Mouse (Mus musculus): ENCODE measurements around the gene Unc119b.
"Not testable (repeated sequence)": the region's sequence is repeated elsewhere in the genome, so short reads cannot be mapped to it uniquely, and the experiment has no call there.

Unc119b gene

DNA sequence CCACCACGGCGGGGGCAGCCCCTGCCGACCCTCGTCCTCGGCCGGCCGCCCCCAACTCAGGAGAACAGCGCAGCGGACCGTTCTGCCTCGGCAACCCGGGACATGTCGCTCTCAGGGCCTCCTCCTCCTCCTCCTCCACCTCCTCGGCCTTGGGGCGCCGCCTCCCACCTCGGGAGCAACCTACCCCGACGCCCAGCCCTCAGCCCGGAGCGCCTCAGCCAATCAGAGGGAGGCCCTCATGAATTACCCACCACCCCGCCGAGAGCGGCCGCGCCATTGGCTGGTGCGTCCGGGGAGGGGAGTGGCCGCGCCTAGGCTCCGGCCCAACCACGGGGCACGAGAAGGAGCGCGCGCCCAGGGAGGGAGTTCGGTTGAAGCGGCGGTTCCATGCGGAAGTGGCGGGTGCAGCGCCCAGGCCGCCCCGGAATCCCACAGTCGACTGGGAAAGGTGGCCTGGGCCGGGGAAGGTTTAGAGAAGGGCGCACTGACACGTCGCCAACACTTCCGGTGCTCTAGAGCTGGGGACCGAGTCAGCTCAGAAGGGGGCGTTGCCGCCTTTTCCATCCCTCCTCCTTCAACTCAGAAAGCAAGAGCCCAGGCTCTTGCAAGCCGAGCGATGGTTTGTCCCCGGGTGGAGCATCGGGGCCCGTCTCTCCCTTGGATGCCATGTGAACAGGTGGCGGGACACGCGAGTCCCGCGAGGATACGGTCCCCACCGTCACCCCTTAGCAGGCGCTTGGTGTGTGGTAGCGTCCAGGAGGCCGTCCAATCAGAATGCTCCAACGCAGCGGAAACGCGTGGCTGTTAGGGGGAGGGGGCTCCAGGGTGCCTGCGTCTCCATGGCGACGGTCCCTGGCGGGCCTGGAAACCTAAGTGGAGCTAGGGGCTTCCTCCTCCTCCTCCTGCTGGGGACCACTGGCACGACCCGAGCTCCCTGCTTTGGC lies 23.5 kb upstream of the Unc119b start, which contains the start of gene Mlec:
TSS of gene Mlec (minus strand) at position 140 of the 944 bp plus-strand sequence.
- DNase-seq (ENCODE audit: low spot score in 2 of 2) = peak; percentile 99

DNA sequence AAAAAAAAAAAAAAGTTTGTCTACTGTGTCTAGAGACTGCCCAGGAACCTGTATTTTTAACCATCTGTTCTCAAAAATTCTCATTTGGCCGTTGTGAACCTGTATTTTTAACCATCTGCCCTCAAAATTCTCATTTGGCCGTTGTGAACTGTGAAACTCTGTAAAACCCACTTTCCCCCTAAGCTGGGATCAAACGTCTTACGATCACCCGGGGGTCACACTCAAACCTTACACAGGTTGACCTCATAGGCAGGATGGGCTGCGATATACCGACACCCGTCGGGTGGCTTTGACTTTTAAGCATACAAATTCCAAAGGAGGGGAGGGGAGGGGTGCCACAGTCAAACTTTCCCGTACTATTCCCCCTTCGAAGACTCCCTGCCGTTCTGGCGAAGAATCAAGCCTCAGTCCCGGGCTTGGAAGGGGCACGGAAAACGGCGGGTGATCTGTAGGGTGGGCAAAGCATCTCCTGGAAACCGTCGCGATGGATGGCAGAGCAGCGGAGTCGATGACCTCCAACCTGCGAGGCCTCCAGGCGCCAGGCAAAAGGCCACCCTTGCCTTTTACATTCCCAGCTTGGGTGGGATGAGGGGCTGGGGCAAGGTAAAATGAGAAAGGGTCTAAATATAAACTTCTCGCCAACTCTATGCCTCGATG lies 22.3 kb upstream of the Unc119b start:
- DNase-seq (ENCODE audit: low spot score in 2 of 2) = peak in 1 of 2 experiments; percentile 71

DNA sequence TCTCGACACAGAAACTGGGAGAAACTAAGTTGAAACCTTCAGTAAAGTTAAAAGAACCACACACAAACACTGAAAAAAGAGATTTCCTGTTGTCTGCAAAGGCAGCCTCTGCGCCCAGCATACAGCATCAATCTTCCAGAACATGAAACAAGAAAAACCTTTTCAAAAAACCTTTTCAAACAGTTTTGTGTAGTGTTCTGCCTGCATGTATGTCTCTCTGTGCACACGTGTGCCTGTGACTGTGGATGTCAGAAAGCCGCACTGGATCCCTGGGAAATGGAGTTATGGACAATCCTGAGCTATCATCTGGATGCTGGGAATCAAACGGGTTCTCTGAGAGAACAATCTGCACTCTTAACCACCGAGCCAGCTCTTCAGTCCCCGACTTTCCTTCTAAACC lies 21.6 kb upstream of the Unc119b start:
- no peak for DNase-seq (ENCODE audit: low spot score in 2 of 2)

DNA sequence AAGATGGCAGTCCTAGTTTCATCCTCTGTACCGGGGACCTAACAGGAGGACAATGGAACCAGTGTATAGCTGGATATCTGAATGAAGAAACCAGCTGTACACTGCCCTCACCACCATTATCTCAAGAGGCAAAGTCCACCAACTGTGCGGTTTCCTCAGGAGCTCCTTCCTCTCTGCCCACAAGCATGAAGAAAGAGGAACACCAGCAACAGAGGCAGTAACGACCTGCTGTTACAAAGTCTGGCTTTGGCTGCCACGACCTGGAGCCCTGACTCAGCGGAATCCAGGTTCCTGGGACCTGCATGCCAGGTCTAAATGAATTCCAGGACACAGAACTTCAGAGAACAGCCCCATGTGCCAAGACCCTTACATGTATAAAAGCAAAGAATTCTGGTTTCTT lies 21.1 kb upstream of the Unc119b start:
- DNase-seq (ENCODE audit: low spot score in 2 of 2) = peak; percentile 40 to 76

DNA sequence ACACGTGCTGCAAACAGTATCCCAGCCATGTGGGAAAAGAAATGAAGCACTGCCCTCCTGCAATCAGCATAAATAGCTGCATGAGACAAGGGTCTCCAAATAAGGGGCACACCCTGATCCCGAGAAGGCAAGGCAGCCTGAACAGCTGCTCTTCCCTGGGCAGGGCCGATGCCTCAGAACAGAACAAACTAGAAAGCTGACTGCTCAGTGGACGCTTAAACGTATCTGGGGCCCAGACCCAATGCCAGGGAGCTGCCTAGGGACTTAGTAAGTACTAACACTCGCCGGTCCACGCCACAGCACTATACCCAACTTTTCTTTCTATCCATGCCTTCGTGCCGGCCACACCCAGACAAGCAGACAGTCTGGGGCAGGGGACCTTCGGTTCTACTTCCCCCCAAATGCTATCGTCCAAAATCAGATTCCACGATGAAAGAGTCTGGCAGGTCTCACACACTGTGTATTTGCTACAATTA lies 20.4 kb upstream of the Unc119b start:
- DNase-seq (ENCODE audit: low spot score in 2 of 2) = no peak

DNA sequence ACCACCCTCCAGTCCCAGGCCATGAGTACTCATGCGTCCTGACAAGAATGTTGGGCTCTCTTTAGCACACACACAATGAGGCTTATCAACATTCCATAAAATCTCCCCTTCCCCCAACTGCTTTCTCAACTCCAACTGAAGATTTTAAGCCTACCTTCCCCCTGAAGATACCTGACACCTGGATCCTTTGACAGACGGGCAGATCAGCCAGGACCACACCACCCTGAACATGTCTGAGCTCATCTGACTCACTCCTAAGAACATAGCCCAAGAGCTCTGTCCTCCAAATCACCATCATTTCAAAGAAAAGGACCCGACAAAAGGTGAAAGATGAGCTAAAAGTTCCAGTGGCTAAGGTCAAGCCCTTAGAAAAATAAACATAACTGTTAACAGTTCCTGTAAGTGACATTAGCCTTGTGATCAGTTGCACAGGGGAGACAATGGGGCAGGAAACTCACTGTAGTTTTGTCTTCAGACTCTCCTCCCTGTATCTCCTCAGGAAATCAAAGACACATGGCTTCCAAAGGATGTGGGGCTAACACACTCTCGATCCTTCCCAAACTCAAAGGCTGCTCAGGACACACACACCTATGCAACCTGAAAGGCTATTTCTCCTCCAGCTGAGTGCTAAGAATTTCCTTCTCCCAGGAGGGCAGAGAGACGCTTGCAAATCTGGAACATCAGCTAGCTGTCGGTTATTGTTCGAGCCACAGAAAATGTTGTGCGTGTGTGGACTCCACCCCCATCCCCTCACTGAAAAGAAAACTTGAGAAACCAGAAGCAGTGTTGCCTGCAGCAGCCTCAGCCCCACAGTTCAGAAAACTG lies 17.6 kb upstream of the Unc119b start:
- no peak for DNase-seq (ENCODE audit: low spot score in 2 of 2)

DNA sequence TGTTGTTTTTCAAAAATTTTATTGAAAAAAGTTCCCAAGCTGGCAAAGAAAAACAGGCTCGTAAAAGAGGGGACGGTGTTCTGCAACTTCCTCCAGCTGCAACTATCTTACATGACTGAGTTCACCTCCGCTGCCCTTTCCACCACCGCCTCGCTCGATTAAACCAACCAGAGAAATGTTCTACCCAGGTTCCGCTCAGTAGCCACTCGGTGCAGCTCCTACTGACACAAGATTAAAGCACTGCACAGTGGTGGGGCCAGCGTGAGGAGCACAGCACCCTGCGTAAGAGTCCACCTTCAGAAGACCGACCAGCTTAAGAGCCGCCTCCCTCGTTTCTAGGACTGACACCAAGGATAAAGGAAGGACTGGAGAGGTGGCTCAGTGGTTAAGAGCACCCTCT lies 16.7 kb upstream of the Unc119b start:
- no peak for DNase-seq (ENCODE audit: low spot score in 2 of 2)

DNA sequence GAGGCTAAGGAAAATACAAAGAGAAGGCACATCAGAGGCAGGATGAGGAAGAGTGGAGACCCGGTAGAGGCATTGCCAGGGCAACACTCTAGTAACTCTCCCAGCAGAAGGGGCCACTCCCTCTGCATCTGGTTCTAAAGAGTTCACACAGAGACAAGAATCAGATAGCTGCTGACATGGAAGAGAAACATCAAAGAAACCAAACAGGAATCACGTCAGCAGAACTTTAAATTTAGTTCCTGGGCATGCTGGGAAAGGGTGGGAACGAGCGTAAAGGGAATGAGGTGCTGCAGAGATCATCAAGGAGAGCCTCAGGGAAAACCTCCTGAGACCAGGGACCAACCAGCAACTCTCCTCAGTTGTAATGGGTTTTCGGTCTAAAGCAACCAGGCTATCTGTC lies 16.2 kb upstream of the Unc119b start:
- DNase-seq (ENCODE audit: low spot score in 2 of 2) = no peak

DNA sequence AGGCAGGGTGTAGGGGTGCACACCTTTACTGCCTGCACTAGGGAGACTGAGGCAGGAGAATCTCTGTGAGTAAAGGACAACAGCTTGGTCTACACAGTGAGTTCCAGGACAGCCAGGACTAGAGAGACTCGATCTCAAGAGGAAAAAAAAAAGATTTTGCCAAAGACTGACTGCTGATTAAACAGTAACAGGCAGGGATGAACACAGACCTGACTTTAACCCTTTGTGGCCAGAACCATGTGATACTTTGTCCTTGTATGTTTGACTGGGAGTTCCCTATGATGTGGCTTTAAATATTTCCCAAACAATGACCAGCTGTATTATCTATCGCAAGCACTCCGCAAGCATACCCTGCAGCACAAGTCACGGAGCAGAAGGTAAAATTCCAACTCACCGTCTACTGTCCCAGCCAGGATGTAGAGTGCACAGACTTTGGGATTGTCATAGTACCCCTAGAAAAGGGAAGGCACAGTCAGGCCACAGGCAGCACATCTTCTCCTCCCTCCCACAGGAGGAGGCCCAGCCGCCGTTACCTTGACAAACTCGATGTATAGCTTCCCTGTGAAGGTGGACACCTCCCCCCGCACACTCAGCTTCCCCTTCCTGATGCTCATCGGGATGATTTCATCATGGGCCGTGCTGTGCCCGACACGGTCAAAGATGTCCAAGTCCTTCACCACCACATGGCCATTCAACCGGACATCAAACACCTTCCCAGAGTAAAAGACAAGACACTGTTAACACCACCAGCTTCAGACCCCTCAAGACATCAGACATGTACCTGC lies 15.1 kb upstream of the Unc119b start:
- no peak for DNase-seq (ENCODE audit: low spot score in 2 of 2)

DNA sequence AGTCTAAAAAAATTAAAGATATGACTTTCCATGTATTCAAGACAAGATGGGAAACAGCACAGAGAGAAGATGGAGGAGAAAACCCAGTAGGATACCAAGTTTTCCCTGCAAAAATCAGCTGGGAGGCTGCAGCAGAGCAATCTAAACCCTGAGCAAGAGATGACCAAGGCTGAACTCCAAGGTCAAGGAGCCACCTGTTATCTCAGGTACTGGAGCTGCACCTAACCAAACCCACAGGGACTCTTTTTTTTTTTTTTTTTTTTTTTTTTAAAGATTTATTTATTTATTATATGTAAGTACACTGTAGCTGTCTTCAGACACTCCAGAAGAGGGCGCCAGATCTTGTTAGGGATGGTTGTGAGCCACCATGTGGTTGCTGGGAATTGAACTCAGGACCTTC lies 14.1 kb upstream of the Unc119b start:
- DNase-seq (ENCODE audit: low spot score in 2 of 2) = not testable (repeated sequence)

DNA sequence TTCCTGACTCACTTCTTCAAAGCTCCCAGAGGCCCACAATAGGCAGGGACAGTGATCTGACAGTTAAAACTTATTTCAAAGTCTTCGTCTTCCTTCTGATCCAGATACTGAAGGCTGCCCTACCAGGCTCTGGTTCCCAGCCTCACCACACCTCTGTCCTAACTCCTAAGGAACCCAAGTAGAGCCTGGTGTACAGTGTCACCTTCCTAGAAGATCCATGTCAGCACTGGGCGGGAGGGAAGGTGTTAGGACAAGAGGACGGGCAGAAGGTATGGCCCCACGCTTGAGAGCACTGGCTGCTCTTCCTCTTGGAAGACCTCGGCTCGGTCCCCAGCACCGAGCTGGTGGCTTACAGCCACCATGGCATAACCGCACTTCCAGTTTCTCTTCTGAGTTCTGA lies 13.6 kb upstream of the Unc119b start:
- DNase-seq (ENCODE audit: low spot score in 2 of 2) = no peak

DNA sequence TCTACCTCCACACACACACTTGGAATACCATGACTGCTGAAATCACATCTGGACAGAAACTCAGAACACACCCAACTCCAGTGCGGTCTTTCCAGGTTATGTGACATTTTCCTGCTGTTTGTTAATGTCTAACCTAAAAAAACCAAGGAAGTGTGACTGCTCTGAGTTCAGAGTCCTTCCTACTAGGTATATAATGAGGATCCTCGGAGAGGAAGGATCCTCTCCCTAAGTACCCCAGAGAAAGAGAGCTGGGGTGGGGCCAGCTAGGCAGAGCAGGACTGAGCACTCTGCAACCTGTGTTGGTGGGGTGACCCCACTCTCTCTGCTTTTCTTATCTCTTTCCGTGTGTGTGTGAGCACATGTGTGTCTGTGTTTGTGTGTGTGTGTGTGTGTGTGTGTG lies 12.6 kb upstream of the Unc119b start:
- DNase-seq (ENCODE audit: low spot score in 2 of 2) = no peak

DNA sequence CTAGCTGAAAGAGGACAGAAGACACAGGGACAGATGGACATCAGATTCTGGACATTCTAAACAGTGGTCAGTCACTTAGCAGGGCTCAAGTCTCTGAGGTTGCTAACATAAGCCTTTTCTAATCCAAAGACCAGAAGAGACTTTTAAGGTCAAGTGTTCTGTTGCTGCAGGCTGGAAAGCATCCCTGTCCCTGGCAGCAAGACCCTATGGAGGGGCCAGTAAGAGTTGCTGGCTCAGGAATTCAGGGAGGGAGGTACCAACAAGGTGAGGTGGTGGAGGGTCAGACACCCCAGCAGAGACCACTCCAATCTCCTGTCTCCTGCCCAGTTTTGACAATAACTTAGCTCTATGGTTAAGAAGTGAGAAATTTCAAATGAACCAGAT lies 12.0 kb upstream of the Unc119b start:
- no peak for DNase-seq (ENCODE audit: low spot score in 2 of 2)

DNA sequence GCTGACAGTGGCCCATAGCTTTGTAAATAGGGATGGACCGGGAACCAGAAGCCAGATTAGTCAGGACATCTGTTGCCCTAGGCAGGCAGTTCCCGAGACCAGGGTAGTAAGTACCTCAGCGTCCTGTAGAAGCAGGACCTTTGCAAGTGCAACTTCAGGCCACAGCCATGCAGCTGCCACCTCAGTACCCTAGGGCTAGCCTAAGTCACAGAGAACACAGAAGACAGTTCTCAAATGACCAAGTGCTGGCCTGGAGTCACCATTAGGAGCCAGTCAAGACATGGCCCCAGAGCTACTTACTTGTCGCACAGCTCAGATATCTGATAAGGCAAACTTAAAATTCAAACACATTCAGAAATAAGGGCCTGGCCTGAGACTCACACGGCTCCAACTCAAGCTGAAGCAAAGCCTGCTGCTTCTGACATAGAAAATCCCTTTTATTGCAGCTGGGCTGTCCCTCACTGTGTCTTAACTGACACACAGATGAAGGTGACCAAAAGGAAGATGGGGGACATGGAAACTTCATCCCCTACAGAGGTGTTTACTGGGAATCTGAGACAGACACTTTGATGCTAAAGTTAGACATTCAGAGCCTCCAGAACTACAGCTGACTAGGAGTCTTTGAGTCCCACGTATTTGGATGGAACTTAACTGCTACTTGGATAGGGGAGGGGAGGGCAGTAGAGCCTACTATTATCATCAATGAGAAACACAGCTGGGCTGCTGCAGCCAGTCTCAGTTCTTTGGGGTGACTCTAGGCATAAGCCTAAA lies 11.4 kb upstream of the Unc119b start:
- no peak for DNase-seq (ENCODE audit: low spot score in 2 of 2)

DNA sequence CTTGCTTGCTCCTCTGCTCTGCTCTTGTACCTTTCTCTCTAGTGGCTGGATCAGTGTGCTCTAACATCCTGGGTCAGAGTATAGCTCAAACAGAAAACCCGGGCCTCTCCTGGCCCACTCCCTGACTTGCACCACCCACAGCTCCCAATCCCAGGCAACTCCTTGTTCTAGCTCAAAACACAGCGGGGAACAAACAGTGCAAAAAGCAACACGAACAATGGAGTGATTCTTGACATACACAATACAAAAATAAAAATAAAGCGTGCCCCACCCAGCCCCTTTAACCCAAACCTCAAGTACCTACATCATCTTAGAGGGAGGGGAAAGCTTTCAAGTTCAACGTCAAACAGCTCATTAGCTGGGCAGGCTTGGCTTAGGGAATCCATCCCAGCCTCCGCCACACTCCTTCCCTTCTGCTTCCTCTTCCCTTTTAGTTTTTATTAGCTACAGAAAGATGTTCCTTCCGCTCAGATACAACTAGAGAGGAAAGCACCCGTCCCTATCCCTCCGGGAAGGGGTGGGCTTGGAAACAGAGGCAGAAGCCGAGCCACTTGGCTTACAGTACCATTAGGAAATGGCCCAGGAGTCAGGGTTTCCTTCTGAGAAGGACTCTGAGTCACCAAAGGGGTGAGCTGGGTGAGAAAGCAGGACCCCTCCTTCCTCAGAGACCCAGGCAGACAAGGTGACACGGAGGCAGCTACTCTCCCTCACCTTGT lies 10.6 kb upstream of the Unc119b start:
- no peak for DNase-seq (ENCODE audit: low spot score in 2 of 2)

DNA sequence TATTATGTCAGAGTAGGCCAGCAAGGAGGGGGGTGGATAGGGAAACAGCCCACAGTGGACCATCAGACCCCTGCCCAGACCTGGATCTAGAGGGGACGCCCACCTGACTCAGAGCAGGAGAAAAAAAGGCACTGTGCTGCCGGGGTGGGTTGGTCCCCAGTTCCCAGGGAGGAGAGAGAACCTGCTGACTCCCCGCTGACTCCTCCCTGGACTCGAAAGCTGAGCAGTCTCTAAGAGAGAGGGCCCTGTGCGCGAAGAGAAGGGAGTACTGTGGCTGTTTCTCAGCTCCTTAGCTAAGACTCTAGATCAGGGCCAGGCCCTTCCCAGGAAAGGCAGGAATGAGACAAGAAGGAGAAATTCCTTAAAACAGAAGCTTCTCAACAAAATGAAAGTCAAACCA lies 9.7 kb upstream of the Unc119b start:
- no peak for DNase-seq (ENCODE audit: low spot score in 2 of 2)

DNA sequence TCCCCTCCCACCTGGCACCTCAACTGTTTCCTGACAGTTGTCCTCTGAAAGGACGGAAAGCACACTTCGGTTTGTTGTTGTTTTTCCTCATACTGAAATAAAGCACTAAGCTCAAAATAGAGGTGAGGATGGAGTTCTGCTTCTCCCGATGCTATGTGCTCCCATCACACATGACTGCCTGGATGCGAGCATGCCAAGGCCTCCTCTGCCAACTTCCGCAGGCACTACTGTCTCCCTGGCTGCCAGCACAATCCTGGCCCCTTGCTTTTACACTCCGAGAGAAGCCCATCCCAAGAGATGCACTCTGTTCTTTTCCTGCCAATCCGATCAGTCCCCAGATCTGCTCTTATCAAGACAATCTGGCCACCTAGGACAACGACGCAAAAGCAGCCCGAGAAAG lies 8.8 kb upstream of the Unc119b start:
- no peak for DNase-seq (ENCODE audit: low spot score in 2 of 2)

DNA sequence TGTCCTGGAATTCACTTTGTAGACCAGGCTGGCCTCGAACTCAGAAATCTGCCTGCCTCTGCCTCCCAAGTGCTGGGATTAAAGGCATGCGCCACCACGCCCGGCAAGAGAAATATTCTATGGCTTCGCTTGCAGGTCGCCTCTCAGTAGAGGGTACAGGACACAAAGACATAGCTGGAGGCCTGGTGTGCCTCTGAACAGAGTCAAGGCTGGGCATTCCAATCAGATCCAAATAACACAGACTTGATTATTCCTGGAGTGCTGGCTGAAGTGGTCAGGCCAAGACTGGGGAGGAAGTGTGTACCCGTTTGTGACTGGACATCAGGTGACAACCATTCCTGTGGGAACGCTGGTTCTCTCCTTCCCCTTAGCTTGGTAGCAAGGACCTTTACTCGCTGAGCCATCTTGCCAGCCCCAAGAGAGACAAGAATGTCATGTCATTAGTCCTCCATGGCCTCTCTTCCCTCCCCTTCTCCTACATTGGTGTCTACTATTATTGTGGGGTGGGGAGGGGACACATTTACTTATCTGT lies 7.5 kb upstream of the Unc119b start:
- no peak for DNase-seq (ENCODE audit: low spot score in 2 of 2)

DNA sequence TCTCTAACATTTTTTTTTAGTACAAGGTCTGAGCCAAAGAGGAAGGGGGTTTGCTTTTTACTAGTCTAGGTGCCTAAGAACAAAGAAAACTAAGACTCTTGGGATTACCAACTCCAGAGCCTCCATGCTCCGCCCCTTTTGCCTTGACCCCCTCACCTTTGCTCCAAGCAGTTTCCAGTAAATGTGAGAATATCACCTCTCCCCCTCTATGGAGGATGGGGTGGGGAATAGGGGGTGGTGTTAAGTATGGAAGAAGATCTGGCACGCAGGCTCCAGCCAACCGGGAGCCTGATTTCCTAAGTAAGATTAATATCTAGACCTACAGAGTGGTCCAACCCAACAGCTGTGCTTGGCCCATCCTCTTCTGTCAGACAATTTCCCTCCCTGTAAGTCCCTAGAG lies 6.0 kb upstream of the Unc119b start:
- DNase-seq (ENCODE audit: low spot score in 2 of 2) = no peak

DNA sequence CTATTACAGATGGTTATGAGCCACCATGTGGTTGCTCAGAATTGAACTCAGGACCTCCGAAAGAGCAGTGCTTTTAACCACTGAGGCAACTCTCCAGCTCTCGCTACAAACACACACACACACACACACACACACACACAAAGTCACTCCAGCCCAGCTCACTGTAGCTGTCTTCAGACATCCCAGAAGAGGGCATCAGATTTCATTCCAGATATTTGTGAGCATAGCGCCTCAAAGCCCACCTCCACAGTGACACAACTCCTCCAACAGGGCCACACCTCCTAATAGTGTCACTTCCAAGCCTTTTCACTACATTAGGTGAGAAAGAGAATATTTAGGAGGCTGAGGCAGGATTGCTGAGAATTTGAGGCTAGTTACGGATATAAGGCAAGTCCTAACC lies 4.3 kb upstream of the Unc119b start:
- DNase-seq (ENCODE audit: low spot score in 2 of 2) = no peak

Measured in spleen, postnatal 4 days (tissue).